Mouse (Mus musculus) kidney, adult 2 months (tissue): Measurements from ENCODE around the gene Stk17b.

Source experiments
- CTCF ChIP-seq: fragments of 200-500 bp; conservative IDR thresholded peaks from 2 replicates; pipeline ENCODE4 v1.5.1; 2011; ENCODE audit warnings: low read depth, mild to moderate bottlenecking, control low read depth, low read length, moderate library complexity, mixed read lengths; ENCODE audit not compliant: insufficient read depth, insufficient read length
- POLR2A ChIP-seq: fragments of 200-500 bp; IDR thresholded peaks from one replicate; pipeline ENCODE4 v1.6.1; 2011; ENCODE audit warnings: low read depth, low read length, control low read depth

- TF ChIP-seq POLR2A (no peak), CTCF (no peak)
These were observed 74.0 kb downstream of the Stk17b start for GRCm38 (mm10) chr1:53711069-53711468.
